Mouse (Mus musculus): ENCODE data around the gene Zfhx3.

- TF ChIP-seq CTCF (IDR thresholded peaks at IDR 0.05; ENCODE audit: low read depth) (no peak), EP300 (IDR thresholded peaks at IDR 0.05; ENCODE audit: low read depth) (no peak)
Measured at GRCm38 (mm10) chr8:108848484-108848883, 906.0 kb downstream of the Zfhx3 start.

Data from liver, embryonic 14.5 days (tissue).